Mouse (Mus musculus) lung, postnatal 0 days (tissue): ENCODE measurements around the gene Higd1b. TPM values are rescaled to one million over a fixed set of nuclear protein-coding genes. Genes with fewer than 3 reads are reported as not detected.

Experiments
- ATAC-seq: fragments of 200-750 bp; cut with Nextera tagmentation; 2 replicates; pipeline ENCODE4 v1.8.0; 2017; ENCODE audit warnings: moderate library complexity
- DNase-seq: peaks from one replicate; pipeline ENCODE4 v3.0.0-alpha.2; 2016; ENCODE audit warnings: low spot score
- H3K27ac ChIP-seq: fragments of 300-500 bp; sonication (generic); 2 replicates; pipeline ENCODE4 v1.5.1; 2014; ENCODE audit warnings: antibody characterized with exemption, mild to moderate bottlenecking, low read length, mixed read lengths
- H3K27me3 ChIP-seq: fragments of 300-500 bp; sonication (generic); replicated peaks from 2 replicates; pipeline ENCODE4 v1.6.1; 2014; ENCODE audit warnings: low read length, mixed read lengths; ENCODE audit not compliant: insufficient read depth
- H3K36me3 ChIP-seq: fragments of 300-500 bp; sonication (generic); 2 replicates; pipeline ENCODE4 v1.6.1; 2014; ENCODE audit warnings: low read length, mixed read lengths; ENCODE audit not compliant: insufficient read depth
- H3K4me1 ChIP-seq: fragments of 300-500 bp; sonication (generic); 2 replicates; pipeline ENCODE4 v1.6.1; 2014; ENCODE audit warnings: antibody characterized with exemption, low read depth, low read length, mixed read lengths; ENCODE audit not compliant: insufficient read depth
- H3K4me2 ChIP-seq: fragments of 300-500 bp; sonication (generic); replicated peaks from 2 replicates; pipeline ENCODE4 v1.6.1; 2014; ENCODE audit warnings: low read depth, mild to moderate bottlenecking, low read length, moderate library complexity, mixed read lengths
- H3K4me3 ChIP-seq: fragments of 300-500 bp; sonication (generic); 2 replicates; pipeline ENCODE4 v1.5.1; 2014; ENCODE audit warnings: low read depth, low read length
- H3K9ac ChIP-seq: fragments of 300-500 bp; sonication (generic); replicated peaks from 2 replicates; pipeline ENCODE4 v1.6.1; 2014; ENCODE audit warnings: low read depth, mild to moderate bottlenecking
- H3K9me3 ChIP-seq: fragments of 300-500 bp; sonication (generic); 2 replicates; pipeline ENCODE4 v1.6.1; 2016; ENCODE audit warnings: low read length, mixed read lengths
- CTCF ChIP-seq: IDR thresholded peaks from 2 replicates; pipeline ENCODE4 v1.5.1; 2016; ENCODE audit warnings: antibody characterized with exemption, mild to moderate bottlenecking
- EP300 ChIP-seq: IDR thresholded peaks from 2 replicates; pipeline ENCODE4 v1.6.1; 2016; ENCODE audit warnings: antibody characterized with exemption, mild to moderate bottlenecking, control low read depth
- WGBS: fragments of 180-500 bp; shearing (Covaris S2); extraction: QIAGEN DNeasy Blood & Tissue Kit; methylation state at CpG from one replicate; pipeline ENCODE4 v1.1.7; 2014; 5-methylcytosine and 5-hydroxymethylcytosine counted together
- polyA plus RNA-seq: library from polyadenylated mRNA; unstranded; fragments of >200 nt; fragmentation: Nextera tagmentation; extraction: Ambion mirVana; gene quantifications from 2 replicates; pipeline ENCODE4 v1.2.1, GENCODE M21; 2015

Gene Higd1b
- polyA plus RNA-seq, 1 experiment from 2014 or later = 138 TPM

DNA sequence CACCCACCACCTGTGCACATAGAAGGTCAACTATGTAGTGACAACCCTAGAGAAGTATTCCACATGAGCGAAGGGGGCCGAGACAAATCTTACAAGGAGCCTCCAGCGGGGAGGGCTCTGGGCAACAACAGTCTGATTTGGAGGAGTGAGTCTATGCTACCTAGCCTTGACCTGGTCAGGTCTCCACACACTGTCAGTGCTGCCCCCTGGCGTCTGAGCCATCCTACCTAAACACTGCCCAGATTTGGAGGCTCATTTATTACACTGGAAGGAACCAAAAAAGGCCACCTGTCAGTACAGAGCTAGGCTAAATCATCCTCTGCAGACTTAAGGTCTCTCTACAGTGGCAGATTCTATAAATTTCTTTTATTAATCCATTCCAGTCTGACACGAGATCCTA is 16.2 kb downstream of the Higd1b start:
- Histone ChIP-seq H3K4me1 (no peaks in the 10 kb centered on the region), H3K27ac (no peak overlapping the region), H3K27me3 (no peaks in the 10 kb centered on the region), H3K4me2 (no peak overlapping the region), H3K4me3 (no peak overlapping the region), H3K36me3 (peaks cover 36% of the 10 kb centered on the region), H3K9me3 (no peaks in the 10 kb centered on the region), H3K9ac (no peak overlapping the region)
- 61% methylated on average over 5 of the region's 5 CpGs for WGBS
- ATAC-seq (peak; percentile 68), DNase-seq (peak; percentile 58)
- TF ChIP-seq EP300 (no peak), CTCF (peak; percentile 81)

DNA sequence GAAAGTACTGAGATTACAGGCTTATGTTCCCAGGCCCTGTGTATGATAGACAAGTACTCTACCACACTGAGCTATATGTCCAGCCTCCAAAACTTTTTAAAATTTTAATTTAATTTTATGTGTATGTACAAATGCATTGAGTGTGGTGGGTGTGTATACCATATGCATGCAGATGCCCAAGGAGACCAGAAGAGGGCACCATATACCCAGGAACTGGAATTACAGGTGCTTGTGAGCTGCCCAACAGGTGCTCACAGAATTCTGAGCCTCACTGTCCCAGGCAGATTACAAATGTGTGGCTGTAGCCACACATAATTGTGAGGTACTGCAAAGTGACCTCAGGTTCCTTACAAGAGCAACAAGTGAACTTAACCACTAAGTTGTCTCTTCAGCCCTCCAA is 18.1 kb downstream of the Higd1b start:
- no peak overlapping the region for H3K27ac ChIP-seq
- no peak for TF ChIP-seq EP300
- peak; percentile 48 for TF ChIP-seq CTCF
- H3K4me2 ChIP-seq = no peak overlapping the region
- no peaks in the 10 kb centered on the region for H3K27me3 ChIP-seq
- DNase-seq = no peak
- H3K9me3 ChIP-seq = no peaks in the 10 kb centered on the region
- H3K36me3 ChIP-seq = peaks cover 26% of the 10 kb centered on the region
- ATAC-seq = no peak
- no peaks in the 10 kb centered on the region for H3K4me1 ChIP-seq
- H3K4me3 ChIP-seq = no peak overlapping the region
- H3K9ac ChIP-seq = no peak overlapping the region

DNA sequence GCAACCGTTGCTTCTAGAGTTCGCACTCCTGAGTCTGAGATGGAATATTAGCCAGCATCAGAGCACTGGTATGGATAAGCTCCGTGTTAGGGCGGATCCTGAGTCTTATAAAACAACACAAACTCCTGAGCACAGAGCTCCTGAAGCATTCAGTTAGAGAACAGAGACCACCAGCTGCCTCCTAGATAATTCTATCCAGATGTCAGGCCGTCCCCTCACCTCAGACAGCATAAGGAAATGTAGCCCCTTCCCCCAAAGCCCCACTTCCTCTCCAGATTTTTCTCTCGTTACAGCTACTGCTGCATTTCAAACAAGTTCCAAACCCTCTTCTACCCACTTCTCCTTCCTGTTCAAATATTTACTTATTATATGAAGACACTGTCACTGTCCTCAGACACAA is 20.3 kb downstream of the Higd1b start:
- TF ChIP-seq CTCF (no peak), EP300 (no peak)
- 75% methylated on average over 6 of the region's 6 CpGs for WGBS
- Histone ChIP-seq H3K4me3 (no peak overlapping the region), H3K9me3 (no peaks in the 10 kb centered on the region), H3K27ac (no peak overlapping the region), H3K4me1 (no peaks in the 10 kb centered on the region), H3K36me3 (peaks cover 33% of the 10 kb centered on the region), H3K27me3 (no peaks in the 10 kb centered on the region), H3K4me2 (no peak overlapping the region), H3K9ac (no peak overlapping the region)
- no peak for ATAC-seq
- DNase-seq = no peak

DNA sequence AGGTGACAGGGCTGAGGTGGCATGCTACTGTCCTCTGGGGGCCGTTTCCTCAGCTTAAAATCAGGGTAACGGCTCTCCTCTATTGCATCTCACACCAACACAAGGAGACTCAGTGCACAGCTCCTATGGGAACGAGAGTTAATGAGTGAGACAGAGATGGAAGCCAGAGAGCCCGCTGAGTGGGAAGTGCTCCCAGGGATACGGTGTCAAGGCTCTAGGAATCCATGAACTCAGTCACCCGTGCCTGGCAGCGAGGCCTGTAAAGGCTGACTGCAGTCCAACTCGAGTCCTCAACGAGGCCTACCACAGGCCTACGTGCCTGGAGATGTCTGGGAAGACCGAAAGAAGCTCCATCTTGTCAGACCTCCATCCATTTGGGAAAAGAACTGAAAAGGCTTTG is 23.3 kb downstream of the Higd1b start:
- peaks cover 45% of the 10 kb centered on the region for H3K36me3 ChIP-seq
- no peak for ATAC-seq
- H3K9me3 ChIP-seq = no peaks in the 10 kb centered on the region
- WGBS = 94% methylated on average over 11 of the region's 11 CpGs
- no peak overlapping the region for H3K9ac ChIP-seq
- H3K4me3 ChIP-seq = no peak overlapping the region
- TF ChIP-seq EP300 (no peak), CTCF (no peak)
- no peaks in the 10 kb centered on the region for H3K27me3 ChIP-seq
- no peaks in the 10 kb centered on the region for H3K4me1 ChIP-seq
- H3K27ac ChIP-seq = no peak overlapping the region
- no peak overlapping the region for H3K4me2 ChIP-seq
- no peak for DNase-seq

DNA sequence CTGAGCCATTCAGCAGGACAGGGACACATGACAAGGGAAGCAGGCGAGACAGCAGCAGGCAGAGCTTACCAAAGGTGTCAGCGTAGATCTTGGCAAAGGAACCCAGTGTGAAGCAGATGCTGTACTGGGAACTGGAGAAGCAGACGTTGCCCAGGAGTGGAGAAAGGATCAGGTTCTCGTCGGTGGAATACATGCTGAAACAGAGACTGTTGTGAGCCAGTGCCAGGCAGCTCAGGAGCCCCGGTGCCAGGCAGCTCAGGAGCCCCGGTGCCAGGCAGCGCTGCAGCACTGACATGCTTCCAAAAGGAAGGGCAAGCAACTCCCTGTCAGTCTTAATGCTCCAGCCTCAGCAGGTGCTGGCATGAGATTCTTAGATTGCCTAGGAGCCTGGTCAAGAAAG is 24.3 kb downstream of the Higd1b start:
- Histone ChIP-seq H3K27ac (no peak overlapping the region), H3K9ac (no peak overlapping the region), H3K4me3 (no peak overlapping the region), H3K27me3 (no peaks in the 10 kb centered on the region), H3K4me2 (no peak overlapping the region), H3K36me3 (peaks cover 39% of the 10 kb centered on the region), H3K4me1 (no peaks in the 10 kb centered on the region), H3K9me3 (no peaks in the 10 kb centered on the region)
- no peak for TF ChIP-seq CTCF
- TF ChIP-seq EP300 = no peak
- no peak for ATAC-seq
- WGBS = 96% methylated on average over 8 of the region's 8 CpGs
- no peak for DNase-seq

DNA sequence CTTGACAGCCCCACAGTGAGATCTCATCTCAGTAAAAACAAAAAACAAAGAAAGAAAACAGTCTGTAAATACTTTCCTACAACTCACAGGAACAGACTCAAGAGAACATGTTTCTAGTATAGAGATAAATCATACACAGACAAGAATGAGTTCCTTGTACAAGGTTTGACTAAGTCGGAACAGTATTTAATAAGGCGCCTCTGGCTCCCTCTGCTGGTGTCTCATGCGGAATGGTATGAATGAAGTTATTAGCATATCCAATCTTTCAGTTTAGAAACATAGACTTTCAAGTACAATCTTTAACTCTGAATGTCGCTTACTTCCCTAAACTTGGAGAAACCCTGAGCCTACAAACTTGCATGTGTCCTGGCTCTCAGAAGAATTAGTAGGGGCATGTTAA is 28.6 kb downstream of the Higd1b start:
- Histone ChIP-seq H3K27ac (no peak overlapping the region), H3K9ac (no peak overlapping the region), H3K4me3 (no peak overlapping the region), H3K4me1 (no peaks in the 10 kb centered on the region), H3K9me3 (no peaks in the 10 kb centered on the region), H3K4me2 (no peak overlapping the region), H3K27me3 (no peaks in the 10 kb centered on the region), H3K36me3 (peaks cover 29% of the 10 kb centered on the region)
- ATAC-seq (peak; percentile 38; the same call in 1 of the 2 replicates), DNase-seq (peak; percentile 84)
- WGBS = 26% methylated on average over 4 of the region's 4 CpGs
- TF ChIP-seq EP300 (no peak), CTCF (peak; percentile 76)

DNA sequence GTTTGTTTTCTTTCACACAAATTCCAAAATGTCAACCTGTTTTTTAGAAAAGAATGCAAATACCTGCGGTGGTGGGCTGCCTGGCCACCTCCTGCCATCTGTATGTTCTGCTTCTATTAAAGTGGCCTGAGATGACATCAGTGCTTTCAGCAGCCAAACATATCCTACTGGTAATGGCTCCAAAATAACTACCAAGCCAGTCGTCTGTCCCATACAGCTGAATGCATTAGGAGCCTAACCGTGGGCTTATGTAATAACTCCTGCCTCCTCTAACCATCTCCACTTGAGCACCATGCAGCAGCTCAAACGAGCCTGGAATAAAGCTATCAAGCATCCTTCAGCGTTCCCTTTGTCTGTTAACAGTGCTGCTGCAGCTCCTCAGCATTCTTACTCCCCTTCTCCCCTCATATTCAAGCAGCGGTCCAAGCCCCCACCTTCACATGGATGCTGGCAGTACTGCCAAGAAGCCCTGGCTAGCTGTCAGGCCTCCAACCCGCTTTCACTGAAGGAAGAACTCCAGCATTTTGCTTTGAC is 39.2 kb downstream of the Higd1b start:
- no peak overlapping the region for H3K27ac ChIP-seq
- 82% methylated on average over 7 of the region's 7 CpGs for WGBS
- TF ChIP-seq CTCF (no peak), EP300 (no peak)
- H3K4me1 ChIP-seq = no peaks in the 10 kb centered on the region
- peaks cover 22% of the 10 kb centered on the region; the same call in 1 of the 2 replicates for H3K36me3 ChIP-seq
- no peak overlapping the region for H3K4me2 ChIP-seq
- no peak for DNase-seq
- no peak overlapping the region for H3K4me3 ChIP-seq
- H3K27me3 ChIP-seq = no peaks in the 10 kb centered on the region
- no peaks in the 10 kb centered on the region for H3K9me3 ChIP-seq
- no peak overlapping the region for H3K9ac ChIP-seq
- ATAC-seq = no peak
